ENCODE assay signal across 7 mouse cellular contexts in the genomic region with DNA sequence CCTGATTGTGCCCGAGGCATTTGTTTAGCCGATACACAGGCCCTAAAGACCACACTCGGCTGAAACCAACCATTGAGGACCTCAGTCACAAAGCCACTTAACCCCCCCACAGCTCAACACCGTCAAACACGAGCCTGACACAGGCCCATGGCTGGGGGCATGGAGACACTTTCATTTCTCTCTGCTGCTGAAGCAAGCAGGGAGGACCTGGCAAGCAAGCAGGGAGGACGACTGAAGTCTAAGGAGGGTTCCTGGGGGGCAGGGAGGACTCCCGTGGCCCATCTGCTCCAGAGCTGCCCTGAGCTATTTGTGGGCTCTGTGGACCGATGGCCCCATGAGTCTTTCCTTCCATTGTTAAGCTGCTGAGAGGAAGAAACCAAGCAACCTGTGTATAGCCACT. TPM values are rescaled to one million over a fixed set of nuclear protein-coding genes. Genes with fewer than 3 reads are reported as not detected.
DNase-seq lines count a peak whose midpoint lies in the region; ATAC-seq and TF ChIP-seq lines count a peak whose summit lies in the region.

No protein-coding gene starts in this region.

- H3K9ac ChIP-seq in forebrain, postnatal 0 days = no peak overlapping the region
- H3K9ac ChIP-seq in liver, embryonic 13.5 days = peak overlapping the region; percentile 52
- H3K9ac ChIP-seq in stomach, postnatal 0 days (ENCODE audit: low read length) = 0 out of 2 replicates have a peak overlapping the region, but pooled peaks have one; percentile 27

- no peaks in the 10 kb centered on the region for H3K27me3 ChIP-seq in spleen, adult 2 months (ENCODE audit: control insufficient read depth, insufficient read depth, low read length)
- no peaks in the 10 kb centered on the region for H3K27me3 ChIP-seq in forebrain, postnatal 0 days (ENCODE audit: insufficient read depth, low read length)
- no peaks in the 10 kb centered on the region for H3K27me3 ChIP-seq in liver, embryonic 13.5 days
- no peaks in the 10 kb centered on the region for H3K27me3 ChIP-seq in stomach, postnatal 0 days (ENCODE audit: control insufficient read depth, insufficient read depth, low read length)

- peaks cover 52% of the 10 kb centered on the region; the same call in 1 of the 2 replicates for H3K4me1 ChIP-seq in spleen, adult 2 months (ENCODE audit: control insufficient read depth, insufficient read depth, insufficient read length)
- peaks cover 23% of the 10 kb centered on the region for H3K4me1 ChIP-seq in forebrain, postnatal 0 days (ENCODE audit: insufficient read depth)
- peaks cover 81% of the 10 kb centered on the region for H3K4me1 ChIP-seq in liver, embryonic 13.5 days (replicated peaks)
- peaks cover 9% of the 10 kb centered on the region; the same call in 1 of the 2 replicates for H3K4me1 ChIP-seq in stomach, postnatal 0 days (replicated peaks; ENCODE audit: control insufficient read depth, insufficient read depth)

- H3K4me3 ChIP-seq in spleen, adult 2 months (ENCODE audit: extremely low read depth, insufficient read depth, insufficient read length) = no peak overlapping the region
- H3K4me3 ChIP-seq in forebrain, postnatal 0 days (ENCODE audit: low read depth, low read length) = no peak overlapping the region
- H3K4me3 ChIP-seq in liver, embryonic 13.5 days (replicated peaks) = 0 out of 2 replicates have a peak overlapping the region, but pooled peaks have one; percentile 3
- no peak overlapping the region for H3K4me3 ChIP-seq in stomach, postnatal 0 days (ENCODE audit: low read depth, low read length)

- TF ChIP-seq EP300 in stomach, postnatal 0 days (optimal IDR thresholded peaks at IDR 0.05) = no peak

- no peak for ATAC-seq in forebrain, postnatal 0 days
- no peak for ATAC-seq in liver, embryonic 13.5 days (ENCODE audit: low read depth)
- ATAC-seq in stomach, postnatal 0 days (ENCODE audit: low FRiP score, low TSS enrichment) = no peak

- peaks cover 20% of the 10 kb centered on the region for H3K36me3 ChIP-seq in spleen, adult 2 months (ENCODE audit: control insufficient read depth, insufficient read depth, low read length)
- peaks cover 35% of the 10 kb centered on the region for H3K36me3 ChIP-seq in forebrain, postnatal 0 days (ENCODE audit: insufficient read depth)
- peaks cover 36% of the 10 kb centered on the region for H3K36me3 ChIP-seq in liver, embryonic 13.5 days
- H3K36me3 ChIP-seq in stomach, postnatal 0 days (ENCODE audit: control insufficient read depth, insufficient read depth, low read length) = peaks cover 18% of the 10 kb centered on the region

- WGBS in spleen, adult 2 months = 14% methylated on average over 8 of the region's 8 CpGs
- WGBS in forebrain, postnatal 0 days = 5% methylated on average over 8 of the region's 8 CpGs
- 19% methylated on average over 8 of the region's 8 CpGs for WGBS in liver, embryonic 13.5 days (ENCODE audit: insufficient replicate concordance)
- 35% methylated on average over 8 of the region's 8 CpGs for WGBS in stomach, postnatal 0 days

- TF ChIP-seq POLR2A in spleen, adult 2 months (IDR thresholded peaks at IDR 0.05; ENCODE audit: low read depth, low read length) = no peak

- 0 out of 2 replicates have a peak overlapping the region, but pooled peaks have one; percentile 27 for H3K4me2 ChIP-seq in forebrain, postnatal 0 days (ENCODE audit: low read depth)
- H3K4me2 ChIP-seq in liver, embryonic 13.5 days = peak overlapping the region; percentile 64
- no peak overlapping the region; the same call in 1 of the 2 replicates for H3K4me2 ChIP-seq in stomach, postnatal 0 days (replicated peaks; ENCODE audit: low read depth)

- intact Hi-C loops in left cerebral cortex, postnatal 4 days (cut with DNase I) = no loop called here

- DNase-seq in spleen, adult 2 months (ENCODE audit: low read depth in 1 of 2, low spot score in 2 of 2) = peak in 1 of 2 experiments; percentile 45
- DNase-seq in spleen, adult 12 weeks (ENCODE audit: low spot score) = no peak
- no peak for DNase-seq in forebrain, postnatal 0 days
- DNase-seq in liver, embryonic 13.5 days = no peak
- no peak for DNase-seq in stomach, postnatal 0 days (ENCODE audit: low spot score)
- DNase-seq in urinary bladder, postnatal 25 days (ENCODE audit: low spot score) = no peak
- DNase-seq in left cerebral cortex, postnatal 4 days = no peak

- H3K9me3 ChIP-seq in forebrain, postnatal 0 days (ENCODE audit: low read length) = no peaks in the 10 kb centered on the region
- no peaks in the 10 kb centered on the region for H3K9me3 ChIP-seq in liver, embryonic 13.5 days (replicated peaks)
- H3K9me3 ChIP-seq in stomach, postnatal 0 days (ENCODE audit: control insufficient read depth, low read length) = no peaks in the 10 kb centered on the region

- H3K27ac ChIP-seq in spleen, adult 2 months (ENCODE audit: insufficient read depth, low read length) = peak overlapping the region; percentile 85
- H3K27ac ChIP-seq in forebrain, postnatal 0 days (ENCODE audit: low read depth, low read length) = peak overlapping the region; percentile 60
- peak overlapping the region; percentile 86 for H3K27ac ChIP-seq in liver, embryonic 13.5 days
- H3K27ac ChIP-seq in stomach, postnatal 0 days (replicated peaks) = peak overlapping the region; percentile 77

- TF ChIP-seq CTCF in spleen, adult 2 months (IDR thresholded peaks at IDR 0.05; ENCODE audit: extremely low read depth, insufficient read depth, insufficient read length, insufficient replicate concordance) = no peak
- TF ChIP-seq CTCF in forebrain, postnatal 0 days (IDR thresholded peaks at IDR 0.05; ENCODE audit: low read depth) = no peak
- no peak for TF ChIP-seq CTCF in stomach, postnatal 0 days (IDR thresholded peaks at IDR 0.05; ENCODE audit: low read depth)

RNA-seq across cellular contexts. Expression of gene Vps37b, which starts 20.1 kb away (rescaled TPM):
- polyA plus RNA-seq in spleen, adult 2 months (2012; rRNA removed) = 58.1 and 72.8 TPM in 2 replicates
- total RNA-seq in forebrain, postnatal 0 days (2014; rRNA removed) = 62.0 and 62.2 TPM in 2 replicates
- 76.5 and 90.8 TPM in 2 replicates for polyA plus RNA-seq in forebrain, postnatal 0 days (2015; fragmentation: Nextera tagmentation; extraction: Ambion mirVana)
- 16.1 and 18.0 TPM in 2 replicates for polyA plus RNA-seq in liver, embryonic 13.5 days (2015; fragmentation: Nextera tagmentation; extraction: Ambion mirVana)
- 31.0 and 35.8 TPM in 2 replicates for polyA plus RNA-seq in stomach, postnatal 0 days (2015; fragmentation: Nextera tagmentation; extraction: Ambion mirVana)
- 10 to 100 TPM; 46.2 to 49.9 TPM for total RNA-seq in left cerebral cortex, postnatal 4 days (2021)

RNA-seq across cellular contexts. Expression of gene Hip1r, which starts 38.5 kb away (rescaled TPM):
- polyA plus RNA-seq in spleen, adult 2 months (2012; rRNA removed) = 46.3 and 59.2 TPM in 2 replicates
- total RNA-seq in forebrain, postnatal 0 days (2014; rRNA removed) = 52.2 and 55.0 TPM in 2 replicates
- 22.2 and 29.8 TPM in 2 replicates for polyA plus RNA-seq in forebrain, postnatal 0 days (2015; fragmentation: Nextera tagmentation; extraction: Ambion mirVana)
- 11.3 and 12.9 TPM in 2 replicates for polyA plus RNA-seq in liver, embryonic 13.5 days (2015; fragmentation: Nextera tagmentation; extraction: Ambion mirVana)
- polyA plus RNA-seq in stomach, postnatal 0 days (2015; fragmentation: Nextera tagmentation; extraction: Ambion mirVana) = 31.2 and 32.2 TPM in 2 replicates
- total RNA-seq in left cerebral cortex, postnatal 4 days (2021) = 10 to 100 TPM; 83.2 to 84.8 TPM
